Mouse (Mus musculus) liver, embryonic 11.5 days (tissue): ENCODE data around the gene Lasp1. TPM values are rescaled to one million over a fixed set of nuclear protein-coding genes. Genes with fewer than 3 reads are reported as not detected.
"Not testable (repeated sequence)": the region's sequence is repeated elsewhere in the genome, so short reads cannot be mapped to it uniquely, and the experiment has no call there.

Experiments used
- ATAC-seq: fragments of 200-750 bp; cut with Nextera tagmentation; replicated peaks from 2 replicates; pipeline ENCODE4 v1.8.0; 2017; ENCODE audit warnings: moderate number of reproducible peaks, mild to moderate bottlenecking, moderate TSS enrichment, moderate library complexity; ENCODE audit not compliant: low FRiP score
- DNase-seq: peaks from one replicate; pipeline ENCODE4 v3.0.0-alpha.2; 2017; ENCODE audit warnings: low spot score
- H3K27ac ChIP-seq: fragments of 300-500 bp; sonication (generic); 2 replicates; pipeline ENCODE4 v1.5.1; 2014; ENCODE audit warnings: mild to moderate bottlenecking, low read depth, low read length, control low read depth
- H3K27me3 ChIP-seq: fragments of 300-500 bp; sonication (generic); replicated peaks from 2 replicates; pipeline ENCODE4 v1.6.1; 2014; ENCODE audit warnings: low read length, mixed read lengths; ENCODE audit not compliant: control insufficient read depth, insufficient read depth
- H3K36me3 ChIP-seq: fragments of 300-500 bp; sonication (generic); 2 replicates; pipeline ENCODE4 v1.6.1; 2014; ENCODE audit warnings: mild to moderate bottlenecking, low read length, moderate library complexity, mixed read lengths; ENCODE audit not compliant: control insufficient read depth, insufficient read depth
- H3K4me1 ChIP-seq: fragments of 300-500 bp; sonication (generic); replicated peaks from 2 replicates; pipeline ENCODE4 v1.6.1; 2014; ENCODE audit warnings: low read length, mixed read lengths; ENCODE audit not compliant: control insufficient read depth, insufficient read depth
- H3K4me2 ChIP-seq: fragments of 300-500 bp; sonication (generic); 2 replicates; pipeline ENCODE4 v1.6.1; 2014; ENCODE audit warnings: mild to moderate bottlenecking, control low read depth, moderate library complexity
- H3K4me3 ChIP-seq: fragments of 300-500 bp; sonication (generic); 2 replicates; pipeline ENCODE4 v1.5.1; 2014; ENCODE audit warnings: low read depth, low read length, control low read depth
- H3K9ac ChIP-seq: fragments of 300-500 bp; sonication (generic); 2 replicates; pipeline ENCODE4 v1.6.1; 2014; ENCODE audit warnings: low read depth, low read length, control low read depth
- H3K9me3 ChIP-seq: fragments of 300-500 bp; sonication (generic); 2 replicates; pipeline ENCODE4 v1.6.1; 2016; ENCODE audit warnings: low read length, inconsistent platforms, mixed read lengths; ENCODE audit not compliant: control insufficient read depth
- WGBS: fragments of 180-500 bp; shearing (Covaris S2); extraction: QIAGEN DNeasy Blood & Tissue Kit; methylation state at CpG from one replicate; pipeline ENCODE4 v1.1.7; 2014; 5-methylcytosine and 5-hydroxymethylcytosine counted together
- polyA plus RNA-seq: library from polyadenylated mRNA; unstranded; fragments of >200 nt; fragmentation: Nextera tagmentation; extraction: Ambion mirVana; gene quantifications from 2 replicates; pipeline ENCODE4 v1.2.1, GENCODE M21; 2014

Lasp1 gene
- polyA plus RNA-seq, 1 experiment from 2014 or later, result 54.7 TPM

DNA sequence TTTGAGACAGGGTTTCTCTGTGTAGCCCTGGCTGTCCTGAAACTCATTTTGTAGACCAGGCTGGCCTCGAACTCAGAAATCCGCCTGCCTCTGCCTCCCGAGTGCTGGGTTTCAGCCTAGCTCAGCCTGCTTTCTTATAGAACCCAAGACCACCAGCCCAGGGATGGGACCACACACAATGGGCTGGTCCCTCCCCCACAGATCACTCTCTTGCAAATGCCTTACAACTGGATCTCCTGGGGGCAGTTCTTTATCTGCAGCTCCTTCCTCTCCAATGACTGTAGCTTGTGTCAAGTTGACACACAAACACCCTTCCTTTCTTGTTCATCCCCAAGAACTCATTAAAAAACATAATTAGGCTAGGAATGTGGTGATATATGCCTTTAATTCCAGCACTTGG lies 10.8 kb upstream of the Lasp1 start:
- Histone ChIP-seq H3K36me3 (no peaks in the 10 kb centered on the region), H3K9me3 (no peaks in the 10 kb centered on the region; the same call in 1 of the 2 replicates), H3K9ac (no peak overlapping the region), H3K4me3 (no peak overlapping the region), H3K27me3 (no peaks in the 10 kb centered on the region), H3K27ac (no peak overlapping the region), H3K4me1 (no peaks in the 10 kb centered on the region), H3K4me2 (no peak overlapping the region)
- ATAC-seq (no peak), DNase-seq (no peak)
- 84% methylated on average over 3 of the region's 3 CpGs for WGBS

DNA sequence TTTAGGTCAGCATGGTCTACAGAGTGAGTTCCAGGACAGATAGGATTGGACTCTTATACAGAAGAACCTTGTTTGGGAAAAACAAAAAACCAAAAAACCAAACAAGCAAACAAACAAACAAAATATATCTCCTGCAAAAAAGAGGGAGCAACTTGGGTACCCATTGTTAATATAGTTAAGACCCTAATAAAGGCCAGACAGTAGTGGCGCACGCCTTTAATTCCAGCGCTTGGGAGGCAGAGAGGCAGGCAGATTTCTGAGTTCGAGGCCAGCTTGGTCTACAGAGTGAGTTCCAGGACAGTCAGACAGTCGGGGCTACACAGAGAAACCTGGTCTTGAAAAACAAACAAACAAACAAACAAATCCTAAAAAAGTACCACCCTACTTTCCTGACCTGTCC lies 9.1 kb upstream of the Lasp1 start:
- H3K27me3 ChIP-seq, result no peaks in the 10 kb centered on the region
- H3K9ac ChIP-seq, result no peak overlapping the region
- 86% methylated on average over 5 of the region's 5 CpGs for WGBS
- no peak overlapping the region for H3K4me2 ChIP-seq
- no peak overlapping the region for H3K27ac ChIP-seq
- DNase-seq (no peak), ATAC-seq (no peak)
- no peak overlapping the region for H3K4me3 ChIP-seq
- no peaks in the 10 kb centered on the region for H3K36me3 ChIP-seq
- H3K9me3 ChIP-seq, result no peaks in the 10 kb centered on the region; the same call in 1 of the 2 replicates
- no peaks in the 10 kb centered on the region for H3K4me1 ChIP-seq

DNA sequence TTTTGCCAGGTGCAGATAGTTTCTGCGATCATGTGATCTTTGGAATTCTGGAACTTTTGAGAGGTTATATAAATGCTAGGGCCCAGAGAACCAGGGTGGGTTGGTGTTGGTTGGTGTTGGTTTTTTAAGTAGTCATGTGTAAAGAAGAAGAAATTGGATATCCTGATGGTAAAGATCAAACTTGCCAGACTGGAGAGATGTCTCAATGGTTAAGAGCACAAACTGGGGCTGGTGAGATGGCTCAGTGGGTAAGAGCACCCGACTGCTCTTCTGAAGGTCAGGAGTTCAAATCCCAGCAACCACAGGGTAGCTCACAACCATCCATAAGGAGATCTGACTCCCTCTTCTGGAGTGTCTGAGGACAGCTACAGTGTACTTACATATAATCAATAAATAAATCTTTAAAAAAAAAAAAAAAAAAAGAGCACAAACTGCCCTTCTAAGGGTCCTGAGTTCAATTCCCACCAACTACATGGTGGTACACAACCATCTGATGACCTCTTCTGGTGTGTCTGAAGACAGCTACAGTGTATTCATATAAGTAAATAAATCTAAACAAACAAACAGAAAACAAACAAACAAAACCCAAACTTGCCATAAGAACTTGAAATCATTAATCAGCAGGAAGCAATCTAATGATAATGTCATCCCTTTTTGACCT lies 7.9 kb upstream of the Lasp1 start:
- H3K9me3 ChIP-seq, ATAC-seq, H3K27me3 ChIP-seq, H3K9ac ChIP-seq, DNase-seq, H3K4me3 ChIP-seq, H3K27ac ChIP-seq, H3K36me3 ChIP-seq, H3K4me2 ChIP-seq, H3K4me1 ChIP-seq: not testable (repeated sequence)
- WGBS, result 78% methylated on average over 2 of the region's 2 CpGs

DNA sequence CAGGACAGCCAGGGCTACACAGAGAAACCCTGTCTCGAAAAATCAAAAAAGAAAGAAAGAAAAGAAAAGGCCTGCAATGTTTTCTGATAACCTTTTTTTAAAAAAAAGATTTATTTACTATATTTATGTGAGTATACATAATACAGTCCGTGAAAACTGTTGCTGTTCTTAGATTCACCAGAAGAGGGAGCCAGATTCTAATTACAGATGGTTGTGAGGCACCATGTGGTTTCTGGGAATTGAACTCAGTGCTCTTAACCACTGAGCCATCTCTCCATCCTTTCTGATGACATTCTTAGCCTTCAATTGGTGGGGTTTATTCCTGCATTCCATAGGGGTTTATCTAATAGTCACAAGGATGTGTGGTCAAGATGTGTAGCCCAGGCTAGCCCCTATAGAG lies 5.6 kb upstream of the Lasp1 start:
- Histone ChIP-seq H3K27me3 (no peaks in the 10 kb centered on the region), H3K4me1 (peaks cover 6% of the 10 kb centered on the region), H3K4me3 (no peak overlapping the region), H3K9me3 (no peaks in the 10 kb centered on the region), H3K36me3 (no peaks in the 10 kb centered on the region), H3K9ac (no peak overlapping the region), H3K27ac (no peak overlapping the region), H3K4me2 (no peak overlapping the region)
- WGBS, result 3% methylated on average over 2 of the region's 2 CpGs
- ATAC-seq (no peak), DNase-seq (no peak)

DNA sequence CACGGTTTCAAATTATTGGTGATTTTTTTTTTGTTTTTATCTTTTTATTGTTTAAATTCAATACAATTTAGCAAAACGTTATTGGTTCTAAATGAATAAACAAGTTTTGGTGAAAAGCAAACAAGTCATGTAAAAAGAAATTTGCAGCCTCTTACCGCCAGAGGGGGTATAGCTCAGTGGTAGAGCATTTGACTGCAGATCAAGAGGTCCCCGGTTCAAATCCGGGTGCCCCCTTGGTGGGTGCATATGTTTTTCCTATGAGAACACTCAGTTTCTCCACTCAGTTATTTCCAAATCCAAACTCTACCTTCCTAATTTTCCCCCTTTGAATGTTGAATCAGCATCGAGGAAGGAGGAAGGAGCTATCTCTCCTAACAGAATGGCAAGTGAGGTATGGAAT lies 1.9 kb upstream of the Lasp1 start:
- ATAC-seq, result no peak
- 0 out of 2 replicates have a peak overlapping the region, but pooled peaks have one; percentile 12 for H3K4me3 ChIP-seq
- no peak overlapping the region for H3K27ac ChIP-seq
- no peak overlapping the region for H3K9ac ChIP-seq
- 4% methylated on average over 6 of the region's 6 CpGs for WGBS
- H3K27me3 ChIP-seq, result no peaks in the 10 kb centered on the region
- no peaks in the 10 kb centered on the region for H3K36me3 ChIP-seq
- peaks cover 18% of the 10 kb centered on the region for H3K4me1 ChIP-seq
- H3K4me2 ChIP-seq, result peak overlapping the region; percentile 39; the same call in 1 of the 2 replicates
- peak; percentile 66 for DNase-seq
- H3K9me3 ChIP-seq, result no peaks in the 10 kb centered on the region

DNA sequence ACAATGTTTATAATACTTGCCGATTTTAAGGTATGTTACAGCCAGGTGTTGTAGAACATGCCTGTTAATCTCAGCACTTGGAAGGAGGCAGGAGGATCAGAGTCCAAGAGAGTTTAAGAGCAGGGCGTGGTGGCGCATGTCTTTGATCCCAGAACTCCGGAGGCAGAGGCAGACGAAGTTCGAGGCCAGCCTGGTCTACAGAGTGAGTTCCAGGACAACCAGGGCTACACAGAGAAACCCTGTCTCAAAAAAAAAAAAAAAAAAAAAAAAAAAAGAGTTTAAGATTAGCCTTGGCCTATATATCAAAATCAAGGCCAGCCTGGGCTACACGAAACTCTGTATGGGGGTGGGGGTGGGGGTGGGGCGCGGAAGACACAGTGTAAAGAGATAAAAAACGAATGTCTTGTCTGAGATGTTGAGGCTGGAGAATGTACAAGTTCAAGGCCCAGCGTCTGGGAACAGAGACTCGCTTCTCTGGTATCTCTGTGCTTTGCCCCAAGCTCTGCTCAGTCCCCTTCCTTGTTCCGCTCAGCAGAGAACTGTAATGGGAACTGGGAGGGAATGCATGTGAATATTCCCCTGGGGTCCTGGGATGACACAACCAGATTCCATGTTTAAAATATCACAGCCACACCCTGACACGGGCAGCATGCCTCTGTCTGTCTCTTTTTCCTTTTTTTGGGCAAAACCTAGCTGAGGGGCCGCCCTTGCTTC lies 1.3 kb upstream of the Lasp1 start:
- Histone ChIP-seq H3K9me3 (no peaks in the 10 kb centered on the region), H3K36me3 (0 out of 2 replicates have a peak, but pooled peaks cover 2% of the 10 kb centered on the region), H3K27ac (no peak overlapping the region), H3K9ac (no peak overlapping the region), H3K4me1 (peaks cover 22% of the 10 kb centered on the region), H3K4me2 (peak overlapping the region; percentile 72), H3K27me3 (no peaks in the 10 kb centered on the region), H3K4me3 (peak overlapping the region; percentile 64)
- ATAC-seq (no peak), DNase-seq (no peak)
- WGBS, result 47% methylated on average over 15 of the region's 15 CpGs

DNA sequence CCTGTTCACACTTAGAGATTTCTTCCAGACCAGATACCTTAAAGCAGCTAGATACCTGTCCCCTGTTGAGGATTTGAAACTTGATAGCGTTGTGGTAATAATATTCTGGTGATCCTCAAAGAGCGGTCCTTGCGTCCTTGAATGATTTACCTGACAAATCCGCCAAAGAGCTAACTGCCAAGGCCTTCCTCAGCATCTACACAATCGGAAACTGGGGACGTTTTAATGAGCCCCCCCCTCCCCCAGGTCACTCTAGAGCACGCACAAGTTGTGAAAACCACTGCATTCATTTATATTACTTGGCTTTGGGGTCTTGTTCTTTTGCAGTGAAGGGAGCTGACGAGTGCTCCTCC lies 741 bp upstream of the Lasp1 start:
- Histone ChIP-seq H3K9me3 (no peaks in the 10 kb centered on the region), H3K27ac (no peak overlapping the region), H3K4me3 (peak overlapping the region; percentile 64), H3K36me3 (0 out of 2 replicates have a peak, but pooled peaks cover 2% of the 10 kb centered on the region), H3K27me3 (no peaks in the 10 kb centered on the region), H3K4me2 (peak overlapping the region; percentile 72), H3K4me1 (peaks cover 22% of the 10 kb centered on the region), H3K9ac (no peak overlapping the region)
- ATAC-seq, result no peak
- no peak for DNase-seq
- WGBS, result 44% methylated on average over 8 of the region's 8 CpGs

DNA sequence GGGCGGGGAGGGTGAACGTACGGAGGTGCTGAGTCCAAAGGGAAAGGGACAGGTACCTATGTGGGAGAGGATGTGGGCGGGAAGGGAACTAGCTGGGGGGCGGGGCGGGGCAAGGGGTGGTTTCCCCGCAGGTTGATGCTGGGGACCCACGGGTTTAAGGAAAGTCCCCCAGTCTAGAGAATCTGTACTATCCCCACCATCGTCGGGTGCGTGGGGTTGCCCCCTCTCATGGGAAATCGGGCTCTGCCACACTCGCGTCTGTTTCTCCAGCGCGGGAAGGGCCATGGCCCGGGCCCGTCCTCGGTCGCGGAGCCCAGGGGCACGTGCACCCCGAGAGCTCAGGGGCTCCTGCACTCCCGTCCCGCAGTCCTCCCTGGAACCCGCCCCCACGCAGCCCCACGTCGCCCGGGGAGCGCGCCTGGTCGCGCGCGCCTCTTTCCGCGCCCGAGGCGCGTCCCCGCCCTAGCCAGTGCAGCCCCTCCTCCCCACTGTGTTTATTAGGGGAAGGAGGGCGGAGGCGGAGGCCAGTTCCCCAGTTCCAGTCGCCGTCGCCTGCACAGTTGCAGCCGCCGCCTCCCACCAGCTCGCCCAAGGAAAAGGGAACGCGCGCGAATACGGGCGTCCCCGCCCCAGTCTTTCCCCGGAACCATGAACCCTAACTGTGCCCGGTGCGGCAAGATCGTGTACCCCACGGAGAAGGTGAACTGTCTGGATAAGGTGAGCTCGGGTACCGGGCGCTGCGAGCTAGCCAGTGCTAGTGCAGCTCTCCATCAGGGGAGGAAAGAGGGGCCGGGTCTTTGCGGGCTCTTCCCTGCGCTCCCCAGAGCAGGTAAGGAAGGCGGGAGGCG lies 570 bp downstream of the Lasp1 start:
- peak; percentile 89 for DNase-seq
- under 1% methylated on average over 71 of the region's 71 CpGs for WGBS
- Histone ChIP-seq H3K4me3 (peak overlapping the region; percentile 64), H3K4me1 (peaks cover 31% of the 10 kb centered on the region), H3K27me3 (no peaks in the 10 kb centered on the region), H3K36me3 (0 out of 2 replicates have a peak, but pooled peaks cover 2% of the 10 kb centered on the region), H3K9me3 (no peaks in the 10 kb centered on the region), H3K4me2 (peak overlapping the region; percentile 72), H3K27ac (peak overlapping the region; percentile 86), H3K9ac (peak overlapping the region; percentile 72)
- peak; percentile 79 for ATAC-seq
